Mouse (Mus musculus) kidney, embryonic 14.5 days (tissue): ENCODE measurements at regions not wholly inside any gene's neighbourhood (a gene's known extent, or its start where the extent isn't known, plus 50 kb on each side); places are given as distances from the start of the nearest gene placed in this dataset.

Source experiments
- ATAC-seq: fragments of 200-750 bp; cut with Nextera tagmentation; 2 replicates; pipeline ENCODE4 v1.8.0; 2017; ENCODE audit warnings: moderate number of reproducible peaks, mild to moderate bottlenecking, moderate TSS enrichment, moderate library complexity; ENCODE audit not compliant: low FRiP score, low TSS enrichment
- H3K27ac ChIP-seq: fragments of 300-500 bp; sonication (generic); 2 replicates; pipeline ENCODE4 v1.5.1; 2014; ENCODE audit warnings: low read depth, mild to moderate bottlenecking, low read length, moderate library complexity, mixed read lengths
- H3K27me3 ChIP-seq: fragments of 300-500 bp; sonication (generic); 2 replicates; pipeline ENCODE4 v1.6.1; 2014; ENCODE audit warnings: mild to moderate bottlenecking, low read length; ENCODE audit not compliant: control insufficient read depth, insufficient read depth
- H3K36me3 ChIP-seq: fragments of 300-500 bp; sonication (generic); 2 replicates; pipeline ENCODE4 v1.6.1; 2014; ENCODE audit warnings: low read length, mixed read lengths; ENCODE audit not compliant: control insufficient read depth, insufficient read depth
- H3K4me1 ChIP-seq: fragments of 300-500 bp; sonication (generic); 2 replicates; pipeline ENCODE4 v1.6.1; 2014; ENCODE audit warnings: low read length, mixed read lengths; ENCODE audit not compliant: control insufficient read depth, insufficient read depth
- H3K4me2 ChIP-seq: fragments of 300-500 bp; sonication (generic); replicated peaks from 2 replicates; pipeline ENCODE4 v1.6.1; 2014; ENCODE audit warnings: low read depth, mild to moderate bottlenecking, low read length
- H3K4me3 ChIP-seq: fragments of 300-500 bp; sonication (generic); 2 replicates; pipeline ENCODE4 v1.5.1; 2014; ENCODE audit warnings: mild to moderate bottlenecking, low read length
- H3K9ac ChIP-seq: fragments of 300-500 bp; sonication (generic); 2 replicates; pipeline ENCODE4 v1.6.1; 2014; ENCODE audit warnings: low read depth, mild to moderate bottlenecking, low read length, moderate library complexity
- H3K9me3 ChIP-seq: fragments of 300-500 bp; sonication (generic); 2 replicates; pipeline ENCODE4 v1.6.1; 2016; ENCODE audit warnings: low read length; ENCODE audit not compliant: control insufficient read depth
- WGBS: fragments of 180-500 bp; shearing (Covaris S2); extraction: QIAGEN DNeasy Blood & Tissue Kit; methylation state at CpG from one replicate; pipeline ENCODE4 v1.1.7; 2014; 5-methylcytosine and 5-hydroxymethylcytosine counted together

- H3K4me3 ChIP-seq, result no peak overlapping the region
- no peak overlapping the region for H3K4me2 ChIP-seq
- peak; percentile 74 for ATAC-seq
- no peaks in the 10 kb centered on the region for H3K4me1 ChIP-seq
- no peaks in the 10 kb centered on the region for H3K27me3 ChIP-seq
- no peak overlapping the region for H3K27ac ChIP-seq
- H3K9me3 ChIP-seq, result no peaks in the 10 kb centered on the region
- no peak overlapping the region for H3K9ac ChIP-seq
- WGBS, result 53% methylated on average over 4 of the region's 4 CpGs
- no peaks in the 10 kb centered on the region for H3K36me3 ChIP-seq
Observed at GRCm38 (mm10) chr11:19608523-19608922, 315.7 kb upstream of the Spred2 start.

GRCm38 (mm10) chr11:19610559-19610958, 313.6 kb upstream of the Spred2 start:
- Histone ChIP-seq H3K9ac (no peak overlapping the region), H3K27ac (no peak overlapping the region), H3K27me3 (no peaks in the 10 kb centered on the region), H3K36me3 (no peaks in the 10 kb centered on the region), H3K4me3 (no peak overlapping the region), H3K9me3 (no peaks in the 10 kb centered on the region), H3K4me1 (no peaks in the 10 kb centered on the region), H3K4me2 (no peak overlapping the region)
- WGBS, result 17% methylated on average over 6 of the region's 6 CpGs
- peak; percentile 72; the same call in 1 of the 2 replicates for ATAC-seq

GRCm38 (mm10) chr11:19611217-19611616, 313.0 kb upstream of the Spred2 start:
- Histone ChIP-seq H3K9me3 (no peaks in the 10 kb centered on the region), H3K4me3 (no peak overlapping the region), H3K27me3 (no peaks in the 10 kb centered on the region), H3K36me3 (no peaks in the 10 kb centered on the region), H3K27ac (no peak overlapping the region), H3K4me1 (no peaks in the 10 kb centered on the region), H3K9ac (no peak overlapping the region), H3K4me2 (no peak overlapping the region)
- ATAC-seq, result no peak
- WGBS, result 58% methylated on average over 4 of the region's 4 CpGs

- Histone ChIP-seq H3K36me3 (no peaks in the 10 kb centered on the region), H3K27ac (no peak overlapping the region), H3K4me3 (no peak overlapping the region), H3K9me3 (no peaks in the 10 kb centered on the region), H3K4me1 (no peaks in the 10 kb centered on the region), H3K27me3 (no peaks in the 10 kb centered on the region), H3K9ac (no peak overlapping the region), H3K4me2 (no peak overlapping the region)
- no peak for ATAC-seq
- WGBS, result 42% methylated on average over 4 of the region's 4 CpGs
Observed at GRCm38 (mm10) chr11:19616520-19616919, 307.7 kb upstream of the Spred2 start.

GRCm38 (mm10) chr11:19619494-19619893, 304.7 kb upstream of the Spred2 start:
- Histone ChIP-seq H3K4me3 (no peak overlapping the region), H3K36me3 (no peaks in the 10 kb centered on the region), H3K27ac (no peak overlapping the region), H3K9me3 (peaks cover 5% of the 10 kb centered on the region; the same call in 1 of the 2 replicates), H3K27me3 (no peaks in the 10 kb centered on the region), H3K4me1 (no peaks in the 10 kb centered on the region), H3K9ac (no peak overlapping the region), H3K4me2 (no peak overlapping the region)
- WGBS, result 86% methylated on average over 13 of the region's 13 CpGs
- no peak for ATAC-seq

GRCm38 (mm10) chr11:19631055-19631695, 293.0 kb upstream of the Spred2 start:
- H3K36me3 ChIP-seq, result no peaks in the 10 kb centered on the region
- no peak overlapping the region for H3K4me3 ChIP-seq
- H3K27ac ChIP-seq, result no peak overlapping the region
- no peaks in the 10 kb centered on the region for H3K9me3 ChIP-seq
- H3K27me3 ChIP-seq, result no peaks in the 10 kb centered on the region
- WGBS, result 86% methylated on average over 6 of the region's 6 CpGs
- H3K9ac ChIP-seq, result no peak overlapping the region
- H3K4me1 ChIP-seq, result no peaks in the 10 kb centered on the region
- ATAC-seq, result no peak
- no peak overlapping the region for H3K4me2 ChIP-seq

- no peaks in the 10 kb centered on the region for H3K4me1 ChIP-seq
- no peak for ATAC-seq
- H3K4me3 ChIP-seq, result no peak overlapping the region
- no peaks in the 10 kb centered on the region for H3K9me3 ChIP-seq
- no peaks in the 10 kb centered on the region for H3K36me3 ChIP-seq
- no peaks in the 10 kb centered on the region for H3K27me3 ChIP-seq
- no peak overlapping the region for H3K27ac ChIP-seq
- 75% methylated on average over 5 of the region's 5 CpGs for WGBS
- H3K4me2 ChIP-seq, result no peak overlapping the region
- no peak overlapping the region for H3K9ac ChIP-seq
Observed at GRCm38 (mm10) chr11:19632477-19632876, 291.7 kb upstream of the Spred2 start.

- Histone ChIP-seq H3K27ac (no peak overlapping the region), H3K4me3 (no peak overlapping the region), H3K4me2 (no peak overlapping the region), H3K4me1 (no peaks in the 10 kb centered on the region), H3K36me3 (no peaks in the 10 kb centered on the region), H3K9me3 (no peaks in the 10 kb centered on the region), H3K27me3 (no peaks in the 10 kb centered on the region), H3K9ac (no peak overlapping the region)
- WGBS, result 85% methylated on average over 5 of the region's 5 CpGs
- no peak for ATAC-seq
Observed at GRCm38 (mm10) chr11:19633621-19634020, 290.6 kb upstream of the Spred2 start.

- no peak overlapping the region for H3K4me2 ChIP-seq
- peak; percentile 32; the same call in 1 of the 2 replicates for ATAC-seq
- whole genome bisulfite sequencing, result 57% methylated on average over 8 of the region's 8 CpGs
Observed at GRCm38 (mm10) chr11:19641153-19641552, 283.0 kb upstream of the Spred2 start.

More at GRCm38 (mm10) chr11:19641153-19641552, 283.0 kb upstream of the Spred2 start:
- H3K9ac ChIP-seq, result no peak overlapping the region
- no peaks in the 10 kb centered on the region for H3K27me3 ChIP-seq
- H3K4me1 ChIP-seq, result 0 out of 2 replicates have a peak, but pooled peaks cover 6% of the 10 kb centered on the region
- no peaks in the 10 kb centered on the region for H3K9me3 ChIP-seq
- no peak overlapping the region for H3K4me3 ChIP-seq
- peak overlapping the region; percentile 12; the same call in 1 of the 2 replicates for H3K27ac ChIP-seq
- no peaks in the 10 kb centered on the region for H3K36me3 ChIP-seq
